Mouse (Mus musculus) erythroblast, embryonic 14.5 days (primary cell): ENCODE measurements around the gene Pou2f1.

Experiments
- GATA1 ChIP-seq: IDR thresholded peaks from 2 replicates; pipeline ENCODE4 v1.6.1; 2012; ENCODE audit warnings: low read length, inconsistent platforms, mixed read lengths
- TAL1 ChIP-seq: IDR thresholded peaks from 3 replicates; pipeline ENCODE4 v1.6.1; 2012; ENCODE audit warnings: low read length, inconsistent platforms, mixed read lengths

DNA sequence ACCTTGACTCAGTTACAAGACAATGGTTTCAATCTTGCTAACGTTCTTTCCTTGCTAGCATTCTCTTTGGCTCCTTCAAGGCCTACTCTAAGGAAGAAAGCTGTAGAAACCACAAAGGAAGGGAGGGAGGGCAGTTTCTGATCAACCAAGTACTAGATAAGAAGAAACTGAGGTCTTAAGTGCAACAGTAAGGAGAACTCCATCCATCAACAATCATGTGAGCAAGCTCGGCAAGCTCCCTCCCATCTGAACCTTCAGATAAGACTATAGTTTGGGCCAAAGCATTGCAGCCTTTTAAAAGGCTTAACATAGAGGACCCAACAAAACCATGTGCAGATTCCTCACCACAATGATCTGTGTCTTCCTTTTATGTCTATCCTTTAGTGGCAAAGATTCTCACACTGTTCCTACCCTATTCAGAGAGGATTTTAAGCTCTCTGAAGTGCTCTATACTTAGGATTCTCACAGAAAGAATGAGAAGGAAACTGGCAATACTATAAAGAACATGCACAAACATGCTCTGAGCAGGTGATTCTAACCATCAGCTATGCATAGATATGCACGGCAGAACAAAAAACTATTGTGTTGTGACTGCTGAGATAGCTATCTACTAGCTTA is 16.6 kb downstream of the Pou2f1 start:
- TF ChIP-seq TAL1 (no peak), GATA1 (no peak)
